Mouse (Mus musculus) myocyte (in vitro differentiated cells): Measurements from ENCODE around the gene Cx3cl1.

ENCODE experiments used
- E2F4 ChIP-seq: IDR thresholded peaks from one replicate; pipeline ENCODE4 v1.6.1; 2011; ENCODE audit warnings: mild to moderate bottlenecking, control low read depth, moderate library complexity; ENCODE audit not compliant: insufficient read depth
- MAX ChIP-seq: IDR thresholded peaks from one replicate; pipeline ENCODE4 v1.6.1; 2011; ENCODE audit warnings: low read depth, mild to moderate bottlenecking, control low read depth
- MYOG ChIP-seq, 3 experiments: IDR thresholded peaks; one replicate each; pipeline ENCODE4 v1.6.1; 2011; ENCODE audit warnings: control low read depth in 2 of 3, low read depth in 2 of 3, mild to moderate bottlenecking in 2 of 3; ENCODE audit not compliant: insufficient read length in 2 of 3, control insufficient read depth in 1 of 3, insufficient read depth in 1 of 3
- POLR2A ChIP-seq: IDR thresholded peaks from one replicate; pipeline ENCODE4 v1.6.1; 2011; ENCODE audit warnings: low read depth, mild to moderate bottlenecking, control low read depth, moderate library complexity; ENCODE audit not compliant: insufficient read length
- USF1 ChIP-seq: IDR thresholded peaks from one replicate; pipeline ENCODE4 v1.6.1; 2011; ENCODE audit warnings: low read depth, mild to moderate bottlenecking, control low read depth, moderate library complexity

DNA sequence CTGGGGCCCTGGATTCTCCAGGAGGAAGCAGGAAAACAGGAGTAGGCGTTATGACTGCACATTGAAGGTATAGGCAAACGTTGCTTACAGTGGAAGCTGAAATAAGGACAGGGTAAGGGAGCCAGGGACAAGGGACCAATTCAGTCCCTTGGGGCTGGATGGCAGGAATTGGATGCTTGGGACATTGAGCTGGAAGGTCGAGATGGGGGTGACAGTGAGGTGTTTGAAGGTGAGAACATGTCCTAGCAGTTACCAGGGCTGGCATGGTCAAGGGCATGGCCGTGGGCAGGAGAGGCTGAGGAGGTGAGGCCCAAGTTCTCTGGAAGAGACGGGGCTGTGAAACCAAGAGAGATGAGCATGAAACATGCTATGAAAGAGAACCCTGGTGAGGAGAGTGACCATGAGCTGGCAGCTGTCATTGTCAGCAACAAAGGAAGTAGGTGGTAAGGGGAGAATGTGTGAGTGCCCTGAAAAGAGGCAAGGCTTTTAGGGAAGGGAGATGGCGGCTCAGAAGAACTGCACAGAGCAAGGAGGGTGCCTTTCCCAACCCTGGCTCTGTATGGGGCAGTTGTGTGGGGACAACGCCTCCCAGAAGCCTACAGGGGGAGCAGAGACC lies 37.0 kb upstream of the Cx3cl1 start:
- TF ChIP-seq USF1, result no peak
- TF ChIP-seq POLR2A, result no peak
- no peak for TF ChIP-seq E2F4
- TF ChIP-seq MYOG (IDR thresholded peaks at IDR 0.05; ENCODE audit: control insufficient read depth in 1 of 3, insufficient read depth in 1 of 3, insufficient read length in 2 of 3, low read depth in 2 of 3), result no peak
- TF ChIP-seq MAX, result no peak
